Mouse (Mus musculus) spleen, postnatal 0 days (tissue): ENCODE measurements around the gene Phf12. TPM values are rescaled to one million over a fixed set of nuclear protein-coding genes. Genes with fewer than 3 reads are reported as not detected.

Experiments
- microRNA counts: library from miRNA; unstranded; fragments of <30 nt; microRNA quantifications from one replicate; lab custom pipeline; 2015
- polyA plus RNA-seq: library from polyadenylated mRNA; unstranded; fragments of >200 nt; fragmentation: Nextera tagmentation; extraction: Ambion mirVana; gene quantifications from 2 replicates; pipeline ENCODE4 v1.2.1, GENCODE M21; 2015

Phf12 gene
- polyA plus RNA-seq: 9.8 and 12.5 TPM in 2 replicates

DNA sequence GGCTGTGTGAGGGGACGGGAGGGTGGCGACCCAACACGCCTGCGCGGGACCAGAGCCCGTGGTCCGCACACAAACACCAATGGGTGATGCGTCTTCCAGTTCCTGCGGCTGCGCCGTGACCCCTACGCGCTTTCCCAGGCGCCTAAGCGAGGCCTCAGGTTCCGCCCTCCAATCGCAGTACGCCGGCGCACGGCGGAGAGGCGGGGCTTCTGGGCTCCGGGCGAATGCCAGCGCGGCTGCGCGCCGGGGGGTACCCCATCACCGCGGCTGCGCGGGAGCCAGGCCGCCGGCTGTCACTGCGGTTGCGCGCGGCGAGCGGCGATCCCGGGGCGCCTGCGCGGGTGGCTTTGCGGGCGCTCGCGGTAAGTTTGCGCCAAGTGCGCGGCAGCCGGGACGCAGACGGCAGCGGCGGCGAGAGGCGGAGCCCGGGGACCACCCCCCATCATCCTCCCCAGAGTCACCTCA lies at the start of gene Phf12:
TSS of gene Phf12 (plus strand) at position 314 of the 465 bp plus-strand sequence.

DNA sequence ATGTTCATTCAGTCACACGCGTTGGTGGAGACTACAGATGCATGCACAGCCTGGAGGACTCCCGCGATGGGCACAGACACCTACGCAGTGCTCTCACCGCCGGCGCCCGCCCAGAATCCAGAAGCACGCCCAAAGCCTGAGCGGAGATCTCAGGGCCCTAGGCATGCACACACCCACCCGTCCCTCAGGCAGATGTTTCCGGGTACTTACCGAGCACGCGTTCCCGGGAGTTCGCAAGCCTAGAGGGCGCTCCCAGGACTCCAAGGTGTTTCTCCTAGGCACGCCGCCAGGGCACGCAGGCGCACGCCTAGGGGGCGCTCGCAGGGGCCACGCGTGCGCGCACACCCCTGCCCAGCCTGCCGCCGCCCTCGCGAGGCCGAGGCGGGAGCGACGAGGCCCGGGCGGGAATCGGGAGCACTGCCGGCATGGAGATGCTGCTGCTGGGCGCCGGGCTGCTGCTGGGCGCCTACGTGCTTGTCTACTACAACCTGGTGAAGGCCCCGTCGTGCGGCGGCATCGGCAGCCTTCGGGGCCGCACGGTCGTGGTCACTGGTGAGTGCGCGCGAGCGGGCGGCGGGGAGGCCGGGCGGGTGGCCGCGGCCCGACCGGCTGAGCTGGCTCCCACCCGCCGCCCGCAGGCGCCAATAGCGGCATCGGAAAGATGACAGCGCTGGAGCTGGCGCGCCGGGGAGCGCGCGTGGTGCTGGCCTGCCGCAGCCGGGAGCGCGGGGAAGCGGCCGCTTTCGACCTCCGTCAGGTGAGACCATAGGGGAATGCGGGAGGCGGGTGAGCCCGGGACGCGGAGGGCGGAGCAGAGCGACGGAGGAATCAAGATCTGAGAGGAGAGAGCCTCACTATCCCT lies 49.6 kb downstream of the Phf12 start, which contains the start of gene Dhrs13:
TSS of gene Dhrs13 (plus strand) at position 334 of the 862 bp plus-strand sequence.

DNA sequence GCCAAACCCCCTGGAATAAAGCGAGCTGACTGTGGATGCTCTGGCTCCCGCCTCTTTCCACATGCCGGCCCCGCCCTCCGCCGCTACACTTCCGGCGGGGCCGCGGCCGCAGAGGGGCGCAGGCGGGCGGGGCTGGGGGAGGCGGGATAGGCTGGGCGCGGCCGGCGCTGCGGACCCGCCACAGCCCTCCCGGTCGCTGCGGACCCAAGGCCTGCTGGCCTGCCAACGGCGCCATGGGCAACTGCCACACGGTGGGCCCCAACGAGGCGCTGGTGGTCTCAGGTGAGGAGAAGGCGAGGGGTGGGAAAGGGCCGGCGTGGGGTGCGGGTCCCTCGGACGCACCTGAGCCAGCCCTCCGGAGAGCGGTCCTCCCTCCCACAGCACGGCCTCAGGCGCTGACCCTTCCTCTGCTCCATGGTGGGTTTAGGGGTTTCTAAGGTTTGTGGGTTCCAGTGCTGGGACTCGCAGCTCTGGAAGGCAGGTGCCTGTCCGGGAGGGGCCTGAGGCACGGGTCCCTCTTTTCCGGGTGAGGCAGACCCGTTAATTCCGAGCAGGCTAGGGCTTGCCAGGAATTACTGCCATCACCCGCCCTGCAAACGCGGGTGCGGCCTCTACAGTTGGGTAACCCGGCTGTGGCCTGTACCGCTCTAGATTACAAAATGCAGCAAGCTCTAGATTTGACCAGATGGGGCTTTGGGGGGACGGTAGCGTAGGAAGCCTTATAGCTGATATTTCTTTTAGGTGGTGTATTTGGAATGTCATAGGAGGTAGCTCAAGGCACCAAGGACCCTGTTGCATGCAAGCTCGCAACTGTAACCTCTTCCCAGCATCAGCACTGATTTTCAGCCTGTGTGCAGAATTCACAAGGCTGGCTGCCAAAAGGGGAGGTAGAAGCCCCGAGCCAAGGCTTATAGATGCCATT lies 55.5 kb downstream of the Phf12 start, which contains the start of gene Flot2:
TSS of gene Flot2 (plus strand) at position 101 of the 922 bp plus-strand sequence.

MicroRNAs encoded within 50 kb of the gene (microRNA counts, 519-probe panel; counts per million panel counts)
- microRNA mmu-miR-144 (lab: Ali Mortazavi, UCI) (10,222 counts per million, percentile 97 among the panel's probes with 10 or more counts), microRNA mmu-miR-451 (lab: Ali Mortazavi, UCI) (9,663 counts per million, percentile 92 among the panel's probes with 10 or more counts)

Other genes starting within 250 kb of the Phf12 start
- gene Myo18a, start 219.5 kb upstream of the Phf12 start, polyA plus RNA-seq: 19.3 and 24.5 TPM in 2 replicates
- 1.4 and 1.6 TPM in 2 replicates for gene Gm10277, start 195.0 kb upstream of the Phf12 start, polyA plus RNA-seq
- gene Pipox, start 88.7 kb upstream of the Phf12 start, polyA plus RNA-seq: 0.41 and 0.72 TPM in 2 replicates
- 0.07 TPM in 1 of 2 replicates, not detected in the other for gene Sez6, start 52.0 kb upstream of the Phf12 start, polyA plus RNA-seq
- gene Dhrs13, start 49.5 kb downstream of the Phf12 start, polyA plus RNA-seq: 10.2 and 12.3 TPM in 2 replicates
- 26.5 and 34.6 TPM in 2 replicates for gene Flot2, start 55.2 kb downstream of the Phf12 start, polyA plus RNA-seq
- gene Eral1, start 97.6 kb downstream of the Phf12 start, polyA plus RNA-seq: 15.8 and 17.1 TPM in 2 replicates
- gene Fam222b, start 111.9 kb downstream of the Phf12 start, polyA plus RNA-seq: 6.6 and 7.5 TPM in 2 replicates
- gene Traf4, start 182.8 kb downstream of the Phf12 start, polyA plus RNA-seq: 22.4 and 23.0 TPM in 2 replicates
- gene Nek8, start 193.9 kb downstream of the Phf12 start, polyA plus RNA-seq: 14.1 and 16.6 TPM in 2 replicates
- 40.3 and 43.9 TPM in 2 replicates for gene Tlcd1, start 194.0 kb downstream of the Phf12 start, polyA plus RNA-seq
- gene Rpl23a, start 200.8 kb downstream of the Phf12 start, polyA plus RNA-seq: 1,199 and 1,213 TPM in 2 replicates
- 24.2 and 31.4 TPM in 2 replicates for gene Rab34, start 205.7 kb downstream of the Phf12 start, polyA plus RNA-seq
- 1.9 and 3.5 TPM in 2 replicates for gene Proca1, start 210.6 kb downstream of the Phf12 start, polyA plus RNA-seq